16 mouse cellular contexts compared by ENCODE assay signal in genomic region chr5:51534456-51534855, GRCm38 (mm10). TPM values are rescaled to one million over a fixed set of nuclear protein-coding genes. Genes with fewer than 3 reads are reported as not detected.
DNase-seq lines count a peak whose midpoint lies in the region; ATAC-seq lines count a peak whose summit lies in the region.
"Had no signal": no experiment of that assay in that cellular context is flagged by ENCODE, and none has a peak within 500 bp of the region (broad histone marks: within the 10 kb centered on the region; RNA-seq: fewer than 3 reads in every experiment).

No protein-coding gene starts in this region.

- H3K27ac ChIP-seq in heart, embryonic 11.5 days (ENCODE audit: low read depth, low read length): 0 out of 2 replicates have a peak overlapping the region, but pooled peaks have one; percentile 10
- peak overlapping the region; percentile 63 for H3K27ac ChIP-seq in heart, embryonic 16.5 days (ENCODE audit: low read length)
- H3K27ac ChIP-seq: embryonic facial prominence, embryonic 10.5 days; forebrain, embryonic 13.5 days; hindbrain, embryonic 13.5 days; hindbrain, postnatal 0 days had no signal

- WGBS in heart, embryonic 11.5 days (ENCODE audit: insufficient replicate concordance): 83% methylated on average over 1 of the region's 1 CpGs
- WGBS in heart, embryonic 16.5 days: 75% methylated on average over 1 of the region's 1 CpGs

- no peaks in the 10 kb centered on the region for H3K27me3 ChIP-seq in heart, embryonic 11.5 days (ENCODE audit: control insufficient read depth, insufficient read depth, low read length)
- H3K27me3 ChIP-seq in heart, embryonic 16.5 days (ENCODE audit: control insufficient read depth, insufficient read depth, low read length): no peaks in the 10 kb centered on the region
- H3K27me3 ChIP-seq: forebrain, embryonic 13.5 days; hindbrain, embryonic 13.5 days had no signal

- H3K4me3 ChIP-seq in heart, embryonic 11.5 days (ENCODE audit: low read depth, low read length): no peak overlapping the region
- no peak overlapping the region for H3K4me3 ChIP-seq in heart, embryonic 16.5 days (ENCODE audit: low read length)
- H3K4me3 ChIP-seq: embryonic facial prominence, embryonic 10.5 days; forebrain, embryonic 13.5 days; hindbrain, embryonic 13.5 days had no signal

- no peak for ATAC-seq in heart, embryonic 11.5 days (replicated peaks; ENCODE audit: insufficient number of reproducible peaks, low FRiP score, low TSS enrichment)
- ATAC-seq in heart, embryonic 16.5 days (replicated peaks; ENCODE audit: extremely low read depth, insufficient read depth, low FRiP score): no peak
- ATAC-seq: forebrain, embryonic 13.5 days; hindbrain, postnatal 0 days had no signal

- intact Hi-C loops in heart, postnatal 25 days (cut with DNase I): no loop called here
- intact Hi-C loops in heart, postnatal 10 days (cut with DNase I): no loop called here
- intact Hi-C loops in gastrocnemius, postnatal 14 days (cut with DNase I; ENCODE audit: low total_unique reads): no loop called here

- DNase-seq in heart, postnatal 25 days (ENCODE audit: low spot score): no peak
- DNase-seq in heart, postnatal 10 days: no peak
- DNase-seq in gastrocnemius, adult 8-10 months (ENCODE audit: low spot score in 2 of 2): peak; percentile 34 to 48
- DNase-seq in gastrocnemius, postnatal 14 days: peak; percentile 34
- DNase-seq in urinary bladder, postnatal 10 days (ENCODE audit: low spot score): no peak
- DNase-seq in cerebellum, adult 18-20 months: no peak
- DNase-seq: adrenal gland, adult 2 months; adrenal gland, postnatal 25 days; cerebellum, adult 2 months; kidney, adult 11 months had no signal

- peaks cover 41% of the 10 kb centered on the region for H3K4me1 ChIP-seq in heart, embryonic 11.5 days (ENCODE audit: control insufficient read depth, insufficient read depth, low read length)
- H3K4me1 ChIP-seq in heart, embryonic 16.5 days (ENCODE audit: control insufficient read depth, insufficient read depth, low read length): peaks cover 60% of the 10 kb centered on the region
- H3K4me1 ChIP-seq: embryonic facial prominence, embryonic 10.5 days; forebrain, embryonic 13.5 days; hindbrain, embryonic 13.5 days had no signal

- H3K4me2 ChIP-seq in heart, embryonic 11.5 days: no peak overlapping the region
- H3K4me2 ChIP-seq in heart, embryonic 16.5 days (ENCODE audit: low read depth, low read length): no peak overlapping the region
- H3K4me2 ChIP-seq: forebrain, embryonic 13.5 days; hindbrain, embryonic 13.5 days had no signal

- H3K9ac ChIP-seq in heart, embryonic 11.5 days (ENCODE audit: low read depth, low read length): no peak overlapping the region
- no peak overlapping the region for H3K9ac ChIP-seq in heart, embryonic 16.5 days (ENCODE audit: low read length)
- H3K9ac ChIP-seq: forebrain, embryonic 13.5 days; hindbrain, embryonic 13.5 days had no signal

- H3K36me3 ChIP-seq in heart, embryonic 11.5 days (ENCODE audit: control insufficient read depth, insufficient read depth, low read length): no peaks in the 10 kb centered on the region
- H3K36me3 ChIP-seq in heart, embryonic 16.5 days (ENCODE audit: control insufficient read depth, insufficient read depth): no peaks in the 10 kb centered on the region
- H3K36me3 ChIP-seq: embryonic facial prominence, embryonic 10.5 days; hindbrain, embryonic 13.5 days had no signal

- H3K9me3 ChIP-seq in heart, embryonic 11.5 days (replicated peaks; ENCODE audit: control insufficient read depth, low read length): no peaks in the 10 kb centered on the region
- no peaks in the 10 kb centered on the region for H3K9me3 ChIP-seq in heart, embryonic 16.5 days (replicated peaks; ENCODE audit: control insufficient read depth, low read length)
- H3K9me3 ChIP-seq: embryonic facial prominence, embryonic 10.5 days; forebrain, embryonic 13.5 days; hindbrain, embryonic 13.5 days had no signal

RNA-seq across cellular contexts. Expression of gene Ppargc1a, which starts 33.1 kb away (rescaled TPM):
- polyA plus RNA-seq in heart, embryonic 11.5 days (2014; fragmentation: Nextera tagmentation; extraction: Ambion mirVana): 40.1 and 44.6 TPM in 2 replicates
- total RNA-seq in heart, postnatal 25 days (2021): 100 to 1,000 TPM; 132 to 133 TPM
- polyA plus RNA-seq in heart, embryonic 16.5 days (2015; fragmentation: Nextera tagmentation; extraction: Ambion mirVana): 74.5 and 78.1 TPM in 2 replicates
- total RNA-seq in heart, postnatal 10 days (2021): 100 to 1,000 TPM; 113 to 220 TPM
- total RNA-seq in gastrocnemius, adult 8-10 months (2022): 10 to 100 TPM; 26.3 to 47.8 (median 38.9) TPM
- total RNA-seq in gastrocnemius, postnatal 14 days (2021): 10 to 100 TPM; 22.3 to 44.2 TPM

Comparison
In these comparisons a context has a peak if more than half of its experiments do, and no peak if none do; other contexts are left out.
1. DNase-seq: peak in gastrocnemius, adult 8-10 months (2 of 2) and gastrocnemius, postnatal 14 days (single experiment); none in heart, postnatal 25 days (single experiment), heart, postnatal 10 days (0 of 2), urinary bladder, postnatal 10 days (single experiment) and cerebellum, adult 18-20 months (0 of 2).